Mouse (Mus musculus): ENCODE results near the gene Ulk4.

DNA sequence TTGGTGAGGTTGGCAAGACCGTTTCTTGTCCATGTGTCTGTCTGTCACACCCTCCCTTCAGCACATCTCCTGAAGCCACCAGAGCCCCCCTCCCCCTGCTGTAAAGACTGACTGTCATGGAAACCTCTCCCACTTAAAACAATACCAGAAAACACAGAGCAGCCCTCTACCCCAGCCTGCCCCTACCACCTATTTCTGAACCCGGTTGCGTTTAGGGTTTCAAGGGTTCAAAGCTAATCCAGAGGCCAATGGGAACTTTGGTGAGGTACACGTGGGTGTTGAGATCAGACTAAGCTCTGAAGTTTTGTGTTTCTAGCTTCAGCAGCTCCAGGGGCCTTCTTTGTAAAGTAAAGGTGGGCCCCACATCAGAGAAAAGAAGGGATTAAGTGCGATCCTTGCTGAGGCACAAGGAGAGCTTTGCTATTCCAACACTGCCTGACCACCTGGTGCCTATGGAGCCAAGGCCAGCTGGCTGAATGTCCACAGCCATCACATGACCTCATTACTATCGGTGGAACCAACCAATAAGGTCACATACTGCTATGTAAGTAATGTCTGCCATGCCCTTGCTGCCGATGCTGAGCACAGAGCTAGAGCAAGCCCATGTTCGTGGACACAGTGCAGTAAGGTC, 204.8 kb downstream of the Ulk4 start:
- TF ChIP-seq CTCF (IDR thresholded peaks at IDR 0.05) (no peak), EP300 (IDR thresholded peaks at IDR 0.05; ENCODE audit: insufficient read depth, low read depth, low read length) (no peak)
